Mouse (Mus musculus) neutrophil, adult 65 days (primary cell): ENCODE results near the gene Pdia4. TPM values are rescaled to one million over a fixed set of nuclear protein-coding genes. Genes with fewer than 3 reads are reported as not detected.

ENCODE experiments used
- total RNA-seq: library from RNA; stranded (reverse); gene quantifications from 2 replicates; pipeline ENCODE4 v1.2.4, GENCODE M21; 2023

Pdia4 gene
- total RNA-seq: 37.6 and 40.3 TPM in 2 replicates

DNA sequence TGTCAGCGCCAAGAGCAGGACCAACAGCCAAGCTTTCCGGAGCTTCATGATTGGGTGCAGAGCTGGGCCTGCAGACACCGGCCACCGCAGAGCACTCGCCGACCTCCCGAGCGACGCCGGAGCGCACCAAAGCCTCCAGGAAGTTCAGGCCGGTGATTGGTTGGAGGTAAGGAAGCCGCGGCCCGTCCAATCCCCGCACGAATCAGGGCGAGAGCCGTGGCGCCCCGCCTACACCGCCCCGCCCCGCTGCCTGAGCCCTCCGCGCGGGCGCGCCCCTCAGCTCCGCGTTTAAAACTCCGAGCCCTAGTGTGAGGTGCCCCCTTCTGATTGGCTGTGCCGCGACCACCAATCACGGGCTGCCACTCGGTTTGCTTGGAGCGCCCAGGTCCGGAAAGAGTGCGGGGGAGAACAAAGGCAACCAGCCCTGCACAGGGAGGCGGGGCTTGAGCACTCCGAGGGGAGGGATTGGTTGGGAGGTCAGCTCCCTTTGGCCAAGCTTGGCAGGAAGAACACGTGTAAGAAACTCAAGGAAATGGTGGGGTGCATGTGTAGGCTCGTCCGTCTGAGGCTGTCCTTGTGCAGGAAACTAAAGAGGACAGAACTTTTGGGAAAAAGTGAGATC is at the start of gene Pdia4:
Gene Pdia4, minus strand, starts transcription at position 174 of the 622 bp plus-strand sequence.

DNA sequence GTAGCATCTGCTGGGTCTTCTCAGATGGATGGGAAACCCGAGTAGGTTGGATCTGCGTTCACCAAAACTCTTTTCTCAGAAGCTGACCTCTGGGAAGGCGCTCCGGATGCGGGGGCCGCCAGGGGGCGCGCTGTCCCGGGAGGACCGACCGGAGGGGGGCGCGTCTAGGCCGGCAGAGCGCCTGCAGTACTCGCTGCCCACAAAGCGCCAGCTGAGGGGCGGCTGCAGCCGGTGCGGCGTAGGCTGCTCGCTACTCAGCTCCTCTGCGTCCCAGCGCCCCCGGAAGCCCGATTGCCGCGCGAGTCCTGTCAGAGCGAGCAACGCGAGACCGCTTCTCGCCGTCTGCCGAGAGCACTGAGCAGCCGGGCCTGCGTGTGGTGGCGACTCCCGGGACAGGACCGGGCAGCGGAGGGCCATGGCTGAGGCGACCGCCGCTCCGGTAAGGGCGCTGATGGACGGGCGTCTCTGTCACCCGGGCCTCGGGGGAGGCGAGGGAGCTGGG is 22.3 kb upstream of the Pdia4 start, which contains the start of gene Zfp398:
Gene Zfp398, plus strand, starts transcription at position 180 of the 502 bp plus-strand sequence.

DNA sequence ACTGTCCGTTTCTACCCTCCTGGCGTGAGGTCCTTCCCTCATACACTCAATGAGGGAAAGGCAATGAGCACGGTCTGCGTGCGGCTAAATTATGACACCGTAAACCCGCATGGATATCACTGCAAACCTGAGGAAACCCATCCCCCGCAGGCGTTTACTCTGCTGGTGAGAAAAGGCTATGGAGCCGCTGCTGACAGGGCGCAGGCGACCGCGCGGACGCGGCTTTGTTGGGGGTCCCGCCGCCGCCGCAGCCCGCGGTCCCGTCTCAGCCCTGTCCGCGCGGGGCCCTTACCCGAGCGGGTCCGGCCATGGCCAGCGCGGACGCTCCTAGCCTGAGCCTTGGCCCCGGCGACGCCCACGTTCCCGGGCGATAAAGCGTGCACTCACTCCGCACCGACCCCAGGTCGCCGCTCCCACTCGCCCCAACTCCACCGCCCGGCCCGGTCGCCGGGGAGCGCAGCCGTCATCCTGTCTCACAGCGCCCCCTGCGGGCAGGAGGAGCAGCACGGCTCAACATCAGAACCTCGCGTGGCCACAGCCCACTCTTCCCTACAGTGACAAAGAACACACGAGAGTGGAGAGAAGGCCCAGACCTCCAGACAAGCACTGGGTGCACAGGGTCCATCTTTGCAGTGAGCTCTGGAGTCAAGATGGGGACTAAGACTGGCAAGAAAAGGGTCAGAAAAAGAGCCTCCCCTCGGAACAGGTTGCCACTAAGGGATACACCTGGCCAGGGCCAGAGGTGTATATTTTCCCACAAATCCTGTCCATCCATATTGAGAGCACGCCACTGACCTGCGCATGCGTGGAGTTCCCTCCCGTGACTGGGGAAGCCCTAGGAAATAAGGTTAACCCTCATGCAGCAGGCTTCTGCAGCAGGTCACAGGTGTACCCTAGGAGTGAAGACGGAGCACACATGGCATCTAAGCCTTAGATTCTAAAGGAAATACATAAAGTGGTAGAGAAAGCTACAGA is 17.2 kb upstream of the Pdia4 start, which contains the start of gene Zfp786:
Gene Zfp786, minus strand, starts transcription at position 764 of the 975 bp plus-strand sequence.

Other genes starting within 250 kb of the Pdia4 start
- 51.7 and 57.2 TPM in 2 replicates for gene Ezh2, start 218.1 kb downstream of the Pdia4 start, total RNA-seq
- 0.35 TPM in 1 of 2 replicates, not detected in the other for gene Zfp786, start 17.4 kb upstream of the Pdia4 start, total RNA-seq
- gene Zfp398, start 22.2 kb upstream of the Pdia4 start, total RNA-seq: 9.0 and 16.4 TPM in 2 replicates
- gene Zfp282, start 63.8 kb upstream of the Pdia4 start, total RNA-seq: 5.8 and 6.8 TPM in 2 replicates
- gene Zfp212, start 107.0 kb upstream of the Pdia4 start, total RNA-seq: 21.5 and 21.8 TPM in 2 replicates
- 4.1 and 5.0 TPM in 2 replicates for gene Zfp956, start 140.0 kb upstream of the Pdia4 start, total RNA-seq
- 7.9 and 9.3 TPM in 2 replicates for gene Zfp777, start 235.5 kb upstream of the Pdia4 start, total RNA-seq